Mouse (Mus musculus): ENCODE measurements at regions not wholly inside any gene's neighbourhood (a gene's known extent, or its start where the extent isn't known, plus 50 kb on each side); places are given as distances from the start of the nearest gene placed in this dataset.

DNA sequence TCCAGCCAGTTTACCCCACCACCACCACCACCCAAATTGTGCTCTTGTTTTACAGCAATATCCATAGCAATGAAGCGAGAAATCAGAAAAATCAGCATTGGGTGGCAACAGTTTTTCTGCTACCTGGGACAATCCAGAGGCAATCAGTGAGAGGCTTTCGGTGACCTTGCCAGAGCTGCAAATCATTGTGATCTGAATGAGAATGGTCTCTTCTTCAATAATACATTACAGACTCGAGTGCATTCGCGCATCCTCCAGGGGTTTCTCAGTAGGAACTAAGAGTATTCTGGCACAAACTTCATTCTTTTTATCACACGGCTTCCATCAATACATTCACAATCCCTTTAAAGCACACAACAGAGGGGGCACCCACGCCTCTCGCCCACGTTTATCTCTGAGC, 91.2 kb downstream of the Srek1 start:
- Histone ChIP-seq H3K27me3 (no peaks in the 10 kb centered on the region), H3K4me2 (replicated peaks) (no peak overlapping the region), H3K9me3 (no peaks in the 10 kb centered on the region), H3K27ac (replicated peaks) (no peak overlapping the region), H3K4me3 (no peak overlapping the region), H3K4me1 (no peaks in the 10 kb centered on the region), H3K9ac (replicated peaks) (no peak overlapping the region), H3K36me3 (no peaks in the 10 kb centered on the region)
- ATAC-seq (replicated peaks), result no peak
- WGBS, result 72% methylated on average over 9 of the region's 9 CpGs

- 95% methylated on average over 4 of the region's 4 CpGs for WGBS
- H3K4me3 ChIP-seq, result no peak overlapping the region
- no peak overlapping the region for H3K27ac ChIP-seq (replicated peaks)
- H3K4me2 ChIP-seq (replicated peaks), result no peak overlapping the region
- no peaks in the 10 kb centered on the region for H3K36me3 ChIP-seq
- no peaks in the 10 kb centered on the region for H3K4me1 ChIP-seq
- ATAC-seq (replicated peaks), result no peak
- H3K27me3 ChIP-seq, result no peaks in the 10 kb centered on the region
- no peak overlapping the region for H3K9ac ChIP-seq (replicated peaks)
- no peaks in the 10 kb centered on the region for H3K9me3 ChIP-seq
Measured at GRCm38 (mm10) chr13:103680740-103681139, 93.7 kb downstream of the Srek1 start.

DNA sequence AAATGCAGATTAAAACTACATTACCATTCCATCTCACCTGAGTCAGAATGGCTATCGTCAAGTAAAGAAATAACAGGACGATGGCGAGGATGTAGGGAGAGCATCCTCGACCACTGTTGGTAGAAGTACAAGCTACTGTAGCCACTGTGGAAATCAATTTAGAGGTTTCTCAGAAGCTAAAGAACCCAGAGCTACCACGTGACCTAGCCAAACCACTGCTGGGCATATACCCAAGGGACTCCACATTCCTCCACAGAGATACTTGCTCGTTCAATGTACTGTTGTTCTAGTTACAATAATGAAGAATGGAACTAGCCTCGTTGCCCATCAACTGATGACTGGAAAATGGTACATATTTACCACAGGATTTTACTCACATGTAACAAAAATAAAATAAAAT, 94.4 kb downstream of the Srek1 start:
- no peaks in the 10 kb centered on the region for H3K36me3 ChIP-seq
- no peak overlapping the region for H3K4me2 ChIP-seq (replicated peaks)
- 88% methylated on average over 7 of the region's 7 CpGs for WGBS
- no peak overlapping the region for H3K9ac ChIP-seq (replicated peaks)
- ATAC-seq (replicated peaks), result no peak
- H3K27me3 ChIP-seq, result no peaks in the 10 kb centered on the region
- H3K4me3 ChIP-seq, result no peak overlapping the region
- no peaks in the 10 kb centered on the region for H3K9me3 ChIP-seq
- H3K4me1 ChIP-seq, result no peaks in the 10 kb centered on the region
- no peak overlapping the region for H3K27ac ChIP-seq (replicated peaks)

GRCm38 (mm10) chr13:103676831-103677230, 97.6 kb downstream of the Srek1 start:
- Histone ChIP-seq H3K9me3 (no peaks in the 10 kb centered on the region), H3K4me2 (replicated peaks) (no peak overlapping the region), H3K4me3 (no peak overlapping the region), H3K27me3 (no peaks in the 10 kb centered on the region), H3K36me3 (no peaks in the 10 kb centered on the region), H3K4me1 (no peaks in the 10 kb centered on the region), H3K9ac (replicated peaks) (no peak overlapping the region), H3K27ac (replicated peaks) (no peak overlapping the region)
- 27% methylated on average over 13 of the region's 13 CpGs for WGBS
- ATAC-seq (replicated peaks), result peak; percentile 55; the same call in 1 of the 2 replicates

- Histone ChIP-seq H3K36me3 (no peaks in the 10 kb centered on the region), H3K27ac (replicated peaks) (no peak overlapping the region), H3K9ac (replicated peaks) (no peak overlapping the region), H3K9me3 (no peaks in the 10 kb centered on the region), H3K4me1 (no peaks in the 10 kb centered on the region), H3K4me2 (replicated peaks) (no peak overlapping the region), H3K27me3 (no peaks in the 10 kb centered on the region), H3K4me3 (no peak overlapping the region)
- no peak for ATAC-seq (replicated peaks)
- 81% methylated on average over 5 of the region's 5 CpGs for WGBS
Measured at GRCm38 (mm10) chr13:103676221-103676620, 98.2 kb downstream of the Srek1 start.

DNA sequence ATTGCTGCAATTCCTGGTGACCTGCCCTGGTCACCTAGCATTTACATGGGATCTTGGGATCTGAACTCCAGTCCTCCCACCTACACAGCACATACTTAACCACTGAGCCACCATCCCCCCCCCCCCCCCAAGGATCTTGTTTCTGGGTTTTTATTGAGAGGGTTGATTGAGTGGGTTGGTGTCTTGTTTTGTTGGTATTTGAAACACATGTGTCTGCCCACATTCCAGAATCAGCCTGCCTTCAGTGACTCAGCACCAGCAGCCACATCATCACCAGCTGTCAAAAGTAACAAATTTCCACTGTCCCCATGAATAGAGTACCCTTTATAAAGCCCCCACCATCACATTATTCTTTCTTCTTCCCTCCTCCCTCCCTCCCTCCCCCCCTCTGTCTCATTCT, 103.8 kb downstream of the Srek1 start:
- no peak overlapping the region for H3K4me2 ChIP-seq (replicated peaks)
- no peak for ATAC-seq (replicated peaks)
- H3K4me3 ChIP-seq, result no peak overlapping the region
- no peaks in the 10 kb centered on the region for H3K27me3 ChIP-seq
- H3K4me1 ChIP-seq, result no peaks in the 10 kb centered on the region
- H3K9me3 ChIP-seq, result no peaks in the 10 kb centered on the region
- no peak overlapping the region for H3K9ac ChIP-seq (replicated peaks)
- H3K27ac ChIP-seq (replicated peaks), result no peak overlapping the region
- H3K36me3 ChIP-seq, result no peaks in the 10 kb centered on the region

- whole genome bisulfite sequencing, result 90% methylated on average over 4 of the region's 4 CpGs
- Histone ChIP-seq H3K36me3 (no peaks in the 10 kb centered on the region), H3K9me3 (no peaks in the 10 kb centered on the region), H3K27me3 (no peaks in the 10 kb centered on the region), H3K4me3 (no peak overlapping the region), H3K4me2 (replicated peaks) (no peak overlapping the region), H3K27ac (replicated peaks) (no peak overlapping the region), H3K9ac (replicated peaks) (no peak overlapping the region), H3K4me1 (no peaks in the 10 kb centered on the region)
- no peak for ATAC-seq (replicated peaks)
Measured at GRCm38 (mm10) chr13:103669856-103670255, 104.6 kb downstream of the Srek1 start.

- Histone ChIP-seq H3K27ac (replicated peaks) (no peak overlapping the region), H3K36me3 (no peaks in the 10 kb centered on the region), H3K27me3 (no peaks in the 10 kb centered on the region), H3K4me3 (no peak overlapping the region), H3K9me3 (no peaks in the 10 kb centered on the region), H3K4me1 (no peaks in the 10 kb centered on the region), H3K4me2 (replicated peaks) (no peak overlapping the region), H3K9ac (replicated peaks) (no peak overlapping the region)
- 90% methylated on average over 2 of the region's 2 CpGs for WGBS
- ATAC-seq (replicated peaks), result no peak
Measured at GRCm38 (mm10) chr13:103667749-103668148, 106.7 kb downstream of the Srek1 start.

GRCm38 (mm10) chr13:103660248-103660996, 114.0 kb downstream of the Srek1 start:
- H3K4me2 ChIP-seq (replicated peaks), result no peak overlapping the region
- no peak overlapping the region for H3K4me3 ChIP-seq
- no peak overlapping the region for H3K27ac ChIP-seq (replicated peaks)
- H3K9ac ChIP-seq (replicated peaks), result no peak overlapping the region
- no peaks in the 10 kb centered on the region for H3K27me3 ChIP-seq
- 21% methylated on average over 11 of the region's 11 CpGs for WGBS
- ATAC-seq (replicated peaks), result no peak
- H3K4me1 ChIP-seq, result no peaks in the 10 kb centered on the region
- H3K36me3 ChIP-seq, result no peaks in the 10 kb centered on the region
- H3K9me3 ChIP-seq, result no peaks in the 10 kb centered on the region

DNA sequence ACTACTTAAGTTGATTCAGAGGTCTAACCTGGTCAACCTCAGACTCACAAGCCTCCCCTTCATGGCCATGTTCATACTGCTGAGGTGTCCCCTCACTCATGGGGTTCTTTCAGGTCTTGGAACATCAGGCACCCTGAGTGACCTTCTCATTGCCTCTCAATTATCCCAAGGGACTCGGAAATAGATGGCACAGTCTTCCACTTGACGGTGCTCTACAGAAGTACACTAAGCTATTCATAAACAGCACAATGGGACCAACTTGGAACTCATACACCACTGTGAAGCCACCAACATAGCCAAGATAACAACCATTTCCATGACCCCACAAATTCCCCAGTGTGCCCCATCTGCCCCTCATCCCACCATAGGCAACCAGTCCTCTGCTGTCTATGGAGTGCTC, 118.4 kb downstream of the Srek1 start:
- Histone ChIP-seq H3K4me1 (no peaks in the 10 kb centered on the region), H3K9me3 (no peaks in the 10 kb centered on the region), H3K27me3 (no peaks in the 10 kb centered on the region), H3K9ac (replicated peaks) (no peak overlapping the region), H3K4me2 (replicated peaks) (no peak overlapping the region), H3K36me3 (no peaks in the 10 kb centered on the region), H3K4me3 (no peak overlapping the region), H3K27ac (replicated peaks) (no peak overlapping the region)
- no peak for ATAC-seq (replicated peaks)
- WGBS, result 89% methylated on average over 2 of the region's 2 CpGs

GRCm38 (mm10) chr13:103653216-103653615, 121.2 kb downstream of the Srek1 start:
- Histone ChIP-seq H3K27me3 (no peaks in the 10 kb centered on the region), H3K9me3 (no peaks in the 10 kb centered on the region), H3K4me3 (no peak overlapping the region), H3K4me2 (replicated peaks) (no peak overlapping the region), H3K27ac (replicated peaks) (no peak overlapping the region), H3K9ac (replicated peaks) (no peak overlapping the region), H3K4me1 (no peaks in the 10 kb centered on the region), H3K36me3 (no peaks in the 10 kb centered on the region)
- no peak for ATAC-seq (replicated peaks)
- 87% methylated on average over 4 of the region's 4 CpGs for WGBS

DNA sequence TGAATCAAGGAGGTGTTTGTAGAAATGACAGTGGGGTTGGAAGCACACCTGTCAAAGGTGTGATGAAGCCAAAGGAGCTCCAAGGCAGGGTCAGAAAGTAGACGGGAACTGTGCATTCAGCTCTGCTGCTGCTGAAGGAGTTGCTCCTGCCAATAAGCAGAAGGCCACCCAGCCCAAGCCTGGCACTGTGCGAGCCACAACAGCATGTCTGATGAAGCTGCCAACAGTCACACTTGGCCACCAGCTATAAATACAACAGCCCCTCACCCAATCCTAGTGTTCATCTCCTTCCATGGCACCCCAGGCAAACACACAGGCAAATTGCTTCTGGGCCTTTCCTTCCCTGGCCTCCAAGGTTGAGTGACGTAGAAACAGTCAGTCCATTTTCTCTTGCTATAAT, 125.0 kb downstream of the Srek1 start:
- no peaks in the 10 kb centered on the region for H3K27me3 ChIP-seq
- WGBS, result 74% methylated on average over 3 of the region's 3 CpGs
- peak; percentile 84 for ATAC-seq (replicated peaks)
- H3K4me2 ChIP-seq (replicated peaks), result no peak overlapping the region
- H3K36me3 ChIP-seq, result no peaks in the 10 kb centered on the region
- no peaks in the 10 kb centered on the region for H3K9me3 ChIP-seq
- no peak overlapping the region for H3K4me3 ChIP-seq
- no peaks in the 10 kb centered on the region for H3K4me1 ChIP-seq
- no peak overlapping the region for H3K27ac ChIP-seq (replicated peaks)
- no peak overlapping the region for H3K9ac ChIP-seq (replicated peaks)

DNA sequence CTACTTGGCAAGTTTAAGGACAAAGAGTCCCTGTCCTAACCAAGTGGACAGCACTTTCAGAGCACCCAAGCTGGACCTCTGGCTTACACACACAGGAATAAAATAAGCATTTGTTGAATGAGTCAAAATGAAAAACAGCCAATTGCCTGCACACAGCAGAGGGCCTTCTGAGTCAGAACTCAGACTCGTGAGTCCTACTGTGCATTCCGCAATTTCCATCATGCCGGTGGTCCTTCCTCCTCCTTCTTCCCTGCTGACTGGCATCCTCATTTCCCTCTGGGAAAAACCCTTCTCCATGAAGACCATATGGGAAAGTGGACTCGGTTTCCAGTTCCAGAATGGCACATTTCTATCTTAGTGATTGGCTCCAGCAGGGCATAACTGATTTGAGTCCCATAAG, 126.4 kb downstream of the Srek1 start:
- WGBS, result 86% methylated on average over 4 of the region's 4 CpGs
- no peak for ATAC-seq (replicated peaks)
- no peak overlapping the region for H3K4me3 ChIP-seq
- no peaks in the 10 kb centered on the region for H3K9me3 ChIP-seq
- H3K36me3 ChIP-seq, result no peaks in the 10 kb centered on the region
- no peak overlapping the region for H3K9ac ChIP-seq (replicated peaks)
- 0 out of 2 replicates have a peak, but pooled peaks cover 3% of the 10 kb centered on the region for H3K4me1 ChIP-seq
- H3K4me2 ChIP-seq (replicated peaks), result no peak overlapping the region
- H3K27me3 ChIP-seq, result no peaks in the 10 kb centered on the region
- H3K27ac ChIP-seq (replicated peaks), result no peak overlapping the region

Data from forebrain, embryonic 15.5 days (tissue).